Mouse (Mus musculus) olfactory bulb, adult 2 months (tissue): ENCODE measurements around the gene Cnih3.

Source experiments
- CTCF ChIP-seq: fragments of 200-500 bp; IDR thresholded peaks from 2 replicates; pipeline ENCODE4 v1.5.1; 2012; ENCODE audit warnings: low read depth, mild to moderate bottlenecking, low read length, moderate library complexity; ENCODE audit not compliant: insufficient read depth
- POLR2A ChIP-seq: fragments of 200-500 bp; IDR thresholded peaks from 2 replicates; pipeline ENCODE4 v1.6.1; 2012; ENCODE audit warnings: mild to moderate bottlenecking, low read depth, low read length, moderate library complexity; ENCODE audit not compliant: insufficient read depth

DNA sequence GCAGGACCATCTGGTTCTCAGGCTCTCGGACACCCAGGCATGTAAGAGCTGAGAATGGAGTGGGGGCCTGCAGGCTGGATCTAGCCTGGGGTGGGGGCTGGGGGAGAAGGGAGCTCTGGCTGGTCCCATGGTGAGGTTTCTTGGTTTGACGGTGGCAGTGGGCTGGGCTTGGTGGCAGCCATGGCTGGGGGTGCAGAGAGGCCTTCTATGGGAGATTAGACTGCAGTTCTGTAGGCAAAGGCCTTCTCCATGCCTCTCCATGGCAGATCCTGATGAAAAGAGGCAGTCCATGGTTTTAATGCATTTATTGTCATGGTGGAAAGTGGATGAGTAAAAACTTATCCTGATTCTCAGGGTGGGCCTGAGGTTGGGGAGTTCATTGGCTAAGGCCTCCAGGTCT lies 151.0 kb downstream of the Cnih3 start:
- TF ChIP-seq CTCF (no peak), POLR2A (no peak)
